Mouse (Mus musculus) urinary bladder, postnatal 25 days (tissue): ENCODE data around the gene Kcnj5.

ENCODE experiments used
- DNase-seq: peaks from one replicate; pipeline ENCODE4 v3.0.0; 2022; ENCODE audit warnings: low spot score

The Kcnj5 gene

DNA sequence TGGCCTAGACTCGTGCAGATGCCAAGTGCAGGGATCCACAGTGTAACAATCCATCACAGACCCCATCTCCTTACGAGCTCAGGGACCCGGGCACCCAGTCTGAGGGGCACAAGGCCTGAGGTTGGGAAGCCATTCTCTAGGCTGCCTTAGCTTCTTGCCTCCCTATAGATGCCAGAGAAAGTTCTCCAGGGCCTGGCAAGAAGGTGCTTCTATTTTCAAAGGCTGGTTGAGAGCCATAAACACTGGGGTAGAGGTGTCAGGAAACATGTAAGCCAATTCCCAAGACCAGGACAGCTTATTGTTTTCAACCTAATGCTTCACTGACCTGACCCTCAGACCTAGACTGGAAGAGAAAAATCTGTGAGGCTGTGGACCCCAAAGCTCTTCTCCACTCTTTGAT, 28.2 kb downstream of the Kcnj5 start:
- no peak for DNase-seq

- DNase-seq, result no peak
Measured at GRCm38 (mm10) chr9:32314071-32314470, 30.1 kb downstream of the Kcnj5 start.

GRCm38 (mm10) chr9:32312208-32312607, 31.9 kb downstream of the Kcnj5 start:
- DNase-seq, result no peak

DNA sequence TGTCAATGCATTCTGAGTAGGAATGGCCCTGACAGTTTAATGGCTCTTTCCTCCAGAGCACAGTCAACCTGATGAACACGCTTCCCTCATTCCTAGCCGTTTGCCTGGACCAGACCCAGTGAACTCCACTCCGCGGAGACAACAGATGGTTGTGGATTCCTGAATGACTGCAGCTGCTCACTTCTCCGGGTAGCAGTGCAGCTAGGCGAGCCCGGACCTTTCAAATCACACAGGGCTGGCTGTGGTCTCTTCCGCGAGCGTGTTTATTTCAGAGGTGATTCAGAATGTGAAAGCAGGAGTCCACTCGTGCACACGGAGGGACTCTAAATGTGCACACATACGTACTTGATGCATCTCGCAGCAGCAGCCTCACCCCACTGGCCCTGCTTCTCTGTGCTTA, 32.4 kb downstream of the Kcnj5 start:
- DNase-seq, result no peak

DNA sequence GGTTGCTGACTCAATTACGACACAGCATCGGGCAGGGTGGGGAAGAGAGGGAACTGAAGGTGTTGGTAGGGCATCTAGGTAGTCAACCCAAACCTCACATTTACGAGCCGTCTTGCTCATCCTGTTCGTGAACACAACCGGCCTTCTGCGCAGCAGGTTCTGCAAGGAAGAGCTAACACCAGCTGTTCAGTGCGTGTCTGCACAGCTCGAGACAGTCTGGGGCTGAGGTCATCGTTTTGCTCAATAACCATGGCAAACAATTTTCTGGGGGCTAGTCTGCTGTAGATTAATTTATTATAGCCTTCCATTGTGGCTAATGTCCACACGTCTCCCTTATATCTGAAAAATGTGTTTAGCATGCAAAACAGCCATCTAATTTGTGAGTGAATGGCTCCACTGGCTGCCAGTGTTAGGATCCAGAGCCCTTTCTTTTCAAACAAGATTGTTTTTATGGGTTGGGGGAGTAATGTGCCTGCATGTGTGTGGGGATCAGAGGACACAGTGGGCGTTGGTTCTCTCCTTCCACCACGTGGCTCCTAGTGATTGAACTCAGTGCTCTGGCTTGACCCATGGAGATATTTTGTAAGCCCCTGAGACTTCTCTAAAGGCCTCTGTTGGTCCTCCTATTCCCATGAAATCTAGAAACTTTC, 41.5 kb downstream of the Kcnj5 start:
- no peak for DNase-seq

- no peak for DNase-seq
Measured at GRCm38 (mm10) chr9:32295061-32295800, 48.9 kb downstream of the Kcnj5 start.

DNA sequence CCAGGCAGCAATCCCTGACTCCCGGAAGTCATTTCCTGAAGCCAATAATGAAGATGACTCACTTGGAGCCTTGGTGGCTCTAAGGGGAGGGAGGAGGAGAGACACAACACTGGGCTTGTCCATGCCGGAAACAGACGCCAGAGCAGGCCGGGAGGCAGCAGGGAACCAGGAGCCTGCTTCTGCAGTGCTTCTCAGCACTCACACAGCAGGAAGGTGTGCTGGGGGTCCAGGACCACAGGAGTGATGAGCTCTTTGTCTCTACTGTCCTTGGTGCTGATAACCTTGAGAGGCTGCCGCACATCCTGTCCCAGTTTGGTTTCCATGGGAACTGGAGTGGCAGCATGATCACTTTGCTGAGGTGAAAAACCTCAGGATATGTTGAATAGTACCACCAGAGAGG, 51.5 kb downstream of the Kcnj5 start:
- no peak for DNase-seq

DNA sequence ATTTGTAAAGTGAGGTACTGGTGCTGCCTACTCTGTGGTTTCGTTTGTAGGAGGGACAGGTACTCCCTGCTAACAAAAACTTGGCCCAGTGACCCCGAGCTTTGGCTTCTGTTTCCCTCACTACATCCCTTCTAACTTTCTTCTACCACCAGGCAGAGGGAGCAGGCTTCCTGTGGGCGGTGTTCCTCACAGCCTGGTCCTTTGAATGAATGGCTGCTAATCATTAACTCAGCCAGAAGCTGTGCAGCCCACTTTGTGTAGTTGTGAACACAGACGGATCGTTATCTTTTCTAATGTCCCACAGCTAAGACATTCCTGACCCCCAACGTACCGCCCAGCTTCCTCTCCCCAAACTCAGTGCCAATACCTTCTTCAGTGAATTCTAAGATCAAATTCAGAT, 52.5 kb downstream of the Kcnj5 start:
- no peak for DNase-seq

DNA sequence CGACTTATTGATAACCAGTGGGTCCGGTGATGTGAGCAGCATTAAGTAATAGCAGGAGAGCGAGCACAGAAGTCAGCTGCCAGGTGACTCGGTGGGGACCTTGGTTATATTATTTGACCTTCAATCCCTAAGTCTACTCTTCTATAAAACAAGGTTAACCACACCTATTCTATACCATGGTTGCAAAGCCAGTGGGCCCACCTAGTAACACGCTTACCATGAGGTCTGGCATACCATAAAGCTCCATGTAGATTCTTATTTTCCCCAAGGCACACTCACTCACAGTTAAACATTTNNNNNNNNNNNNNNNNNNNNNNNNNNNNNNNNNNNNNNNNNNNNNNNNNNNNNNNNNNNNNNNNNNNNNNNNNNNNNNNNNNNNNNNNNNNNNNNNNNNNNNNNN, 60.6 kb downstream of the Kcnj5 start:
- DNase-seq, result no peak

- DNase-seq, result no peak
Measured at GRCm38 (mm10) chr9:32280456-32280855, 63.7 kb downstream of the Kcnj5 start.

- DNase-seq, result no peak
Measured at GRCm38 (mm10) chr9:32279789-32280188, 64.4 kb downstream of the Kcnj5 start.

GRCm38 (mm10) chr9:32278052-32278451, 66.1 kb downstream of the Kcnj5 start:
- no peak for DNase-seq

DNA sequence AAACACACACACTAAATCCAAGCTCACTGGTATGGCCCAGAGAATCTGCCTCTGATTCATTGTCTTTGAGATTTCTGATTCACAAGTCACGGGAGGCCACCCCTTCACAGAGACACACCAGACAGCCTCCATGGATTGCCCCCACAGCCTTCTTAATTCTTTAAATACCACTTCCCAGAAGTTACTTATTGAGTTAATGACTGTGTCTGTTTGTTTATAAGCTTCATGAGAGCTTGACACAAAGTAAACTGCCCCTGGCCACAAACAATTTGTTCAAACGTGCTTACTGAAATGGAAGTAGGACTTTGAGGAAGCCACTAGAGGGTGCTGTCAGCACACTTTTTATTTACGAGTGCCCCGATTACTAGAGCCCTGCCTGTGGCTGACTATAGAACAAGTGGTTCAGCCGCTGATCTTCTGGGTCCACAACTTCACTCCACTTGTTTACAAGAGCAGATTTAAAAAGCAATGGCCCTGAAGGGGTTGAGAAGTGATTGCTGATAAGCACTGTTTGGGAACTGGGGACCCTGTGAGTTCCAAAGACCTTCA, 72.2 kb downstream of the Kcnj5 start:
- peak; percentile 61 for DNase-seq
